Mouse (Mus musculus) frontal cortex, adult 2 months (tissue): ENCODE results near the gene Cst3. TPM values are rescaled to one million over a fixed set of nuclear protein-coding genes. Genes with fewer than 3 reads are reported as not detected.

ENCODE experiments used
- DNase-seq, 2 experiments: peaks; one replicate each; pipeline ENCODE4 v3.0.0; 2022; ENCODE audit warnings: low spot score in 1 of 2; ENCODE audit errors: extremely low spot score in 1 of 2
- polyA plus RNA-seq: library from polyadenylated mRNA; depleted of rRNA; stranded (reverse); fragments of >200 nt; gene quantifications from 2 replicates; pipeline ENCODE4 v1.2.3, GENCODE M21; 2012; rRNA removed

Gene Cst3
- polyA plus RNA-seq, result 4,774 and 5,236 TPM in 2 replicates

- peak; percentile 88 to 93 for DNase-seq
These were observed at the start of gene Cst3 for GRCm38 (mm10) chr2:148875335-148875811. TSS of gene Cst3 (minus strand) at chr2:148875692.

- peak; percentile 20 to 76 for DNase-seq
These were observed 26.8 kb upstream of the Cst3 start for GRCm38 (mm10) chr2:148902286-148902685.

GRCm38 (mm10) chr2:148900305-148900704 is 24.8 kb upstream of the Cst3 start:
- no peak for DNase-seq

- no peak for DNase-seq
These were observed 20.7 kb upstream of the Cst3 start for GRCm38 (mm10) chr2:148896219-148896618.

GRCm38 (mm10) chr2:148893107-148893506 is 17.6 kb upstream of the Cst3 start:
- DNase-seq, result no peak

GRCm38 (mm10) chr2:148890021-148890851 is 14.7 kb upstream of the Cst3 start:
- DNase-seq, result peak; percentile 59

- DNase-seq, result no peak
These were observed 14.0 kb upstream of the Cst3 start for GRCm38 (mm10) chr2:148889331-148890010.

- DNase-seq, result no peak
These were observed 13.4 kb upstream of the Cst3 start for GRCm38 (mm10) chr2:148888872-148889271.

GRCm38 (mm10) chr2:148884738-148885137 is 9.2 kb upstream of the Cst3 start:
- no peak for DNase-seq

- no peak for DNase-seq
These were observed 3.7 kb upstream of the Cst3 start for GRCm38 (mm10) chr2:148879199-148879598.

GRCm38 (mm10) chr2:148878641-148879130 is 3.2 kb upstream of the Cst3 start:
- no peak for DNase-seq

- DNase-seq, result no peak
These were observed 1.7 kb upstream of the Cst3 start for GRCm38 (mm10) chr2:148877016-148877770.

GRCm38 (mm10) chr2:148874617-148875334 is 716 bp downstream of the Cst3 start:
- peak in 1 of 2 experiments; percentile 42 for DNase-seq

- DNase-seq, result no peak
These were observed 1.3 kb downstream of the Cst3 start for GRCm38 (mm10) chr2:148874224-148874616.

- DNase-seq, result peak in 1 of 2 experiments; percentile 43
These were observed 2.6 kb downstream of the Cst3 start for GRCm38 (mm10) chr2:148872860-148873259.

- no peak for DNase-seq
These were observed 5.0 kb downstream of the Cst3 start for GRCm38 (mm10) chr2:148870526-148870925.

- DNase-seq, result no peak
These were observed 6.5 kb downstream of the Cst3 start for GRCm38 (mm10) chr2:148868959-148869358.

GRCm38 (mm10) chr2:148864966-148865365 is 10.5 kb downstream of the Cst3 start, which contains the start of gene 9230104L09Rik:
TSS of gene 9230104L09Rik (minus strand) at chr2:148865038.
- DNase-seq, result no peak

GRCm38 (mm10) chr2:148861693-148862092 is 13.8 kb downstream of the Cst3 start:
- peak in 1 of 2 experiments; percentile 24 for DNase-seq

GRCm38 (mm10) chr2:148860993-148861392 is 14.5 kb downstream of the Cst3 start:
- no peak for DNase-seq
